Mouse (Mus musculus) brown adipose tissue, adult 24 weeks (tissue): Measurements from ENCODE around the gene St6galnac3. TPM values are rescaled to one million over a fixed set of nuclear protein-coding genes. Genes with fewer than 3 reads are reported as not detected.

Experiments
- H3K27ac ChIP-seq: fragments of 200-500 bp; replicated peaks from 2 replicates; pipeline ENCODE4 v1.5.1; 2012; ENCODE audit warnings: low read depth, mild to moderate bottlenecking, low read length
- H3K4me1 ChIP-seq: fragments of 200-500 bp; 2 replicates; pipeline ENCODE4 v1.6.1; 2012; ENCODE audit warnings: low read length, mixed read lengths; ENCODE audit not compliant: control insufficient read depth, insufficient read depth, insufficient read length
- H3K4me3 ChIP-seq: fragments of 200-500 bp; 2 replicates; pipeline ENCODE4 v1.5.1; 2012; ENCODE audit warnings: low read depth, mild to moderate bottlenecking, low read length, moderate library complexity; ENCODE audit not compliant: insufficient read depth
- polyA plus RNA-seq: library from polyadenylated mRNA; stranded (reverse); fragments of >200 nt; gene quantifications from 2 replicates; pipeline ENCODE4 v1.2.4, GENCODE M21; 2012; ENCODE audit not compliant: missing spikeins, insufficient read depth, insufficient read length

The St6galnac3 gene
- polyA plus RNA-seq, 1 experiment: 4.4 TPM

GRCm38 (mm10) chr3:153190742-153191141, 534.2 kb downstream of the St6galnac3 start:
- Histone ChIP-seq H3K27ac (no peak overlapping the region), H3K4me1 (no peaks in the 10 kb centered on the region), H3K4me3 (no peak overlapping the region)

- H3K4me3 ChIP-seq: no peak overlapping the region
- no peaks in the 10 kb centered on the region for H3K4me1 ChIP-seq
- no peak overlapping the region for H3K27ac ChIP-seq
Observed at GRCm38 (mm10) chr3:153189685-153190467, 535.1 kb downstream of the St6galnac3 start.

GRCm38 (mm10) chr3:153188224-153188623, 536.8 kb downstream of the St6galnac3 start:
- H3K4me3 ChIP-seq: no peak overlapping the region
- no peak overlapping the region for H3K27ac ChIP-seq
- H3K4me1 ChIP-seq: no peaks in the 10 kb centered on the region

GRCm38 (mm10) chr3:153185117-153185516, 539.9 kb downstream of the St6galnac3 start:
- no peaks in the 10 kb centered on the region for H3K4me1 ChIP-seq

GRCm38 (mm10) chr3:153181242-153181641, 543.7 kb downstream of the St6galnac3 start:
- H3K27ac ChIP-seq: no peak overlapping the region
- H3K4me1 ChIP-seq: no peaks in the 10 kb centered on the region
- H3K4me3 ChIP-seq: no peak overlapping the region

More at GRCm38 (mm10) chr3:153185117-153185516, 539.9 kb downstream of the St6galnac3 start:
- no peak overlapping the region for H3K4me3 ChIP-seq
- no peak overlapping the region for H3K27ac ChIP-seq

GRCm38 (mm10) chr3:153176749-153177148, 548.2 kb downstream of the St6galnac3 start:
- no peaks in the 10 kb centered on the region for H3K4me1 ChIP-seq
- no peak overlapping the region for H3K27ac ChIP-seq
- no peak overlapping the region for H3K4me3 ChIP-seq

GRCm38 (mm10) chr3:153176325-153176724, 548.6 kb downstream of the St6galnac3 start:
- Histone ChIP-seq H3K4me1 (no peaks in the 10 kb centered on the region), H3K4me3 (no peak overlapping the region), H3K27ac (no peak overlapping the region)

GRCm38 (mm10) chr3:153174336-153175033, 550.5 kb downstream of the St6galnac3 start:
- H3K4me1 ChIP-seq: no peaks in the 10 kb centered on the region
- no peak overlapping the region for H3K4me3 ChIP-seq
- no peak overlapping the region for H3K27ac ChIP-seq

GRCm38 (mm10) chr3:153173567-153173966, 551.4 kb downstream of the St6galnac3 start:
- Histone ChIP-seq H3K27ac (no peak overlapping the region), H3K4me3 (no peak overlapping the region)

GRCm38 (mm10) chr3:153170146-153170545, 554.8 kb downstream of the St6galnac3 start:
- H3K4me1 ChIP-seq: no peaks in the 10 kb centered on the region
- no peak overlapping the region for H3K4me3 ChIP-seq
- H3K27ac ChIP-seq: no peak overlapping the region

More at GRCm38 (mm10) chr3:153173567-153173966, 551.4 kb downstream of the St6galnac3 start:
- no peaks in the 10 kb centered on the region for H3K4me1 ChIP-seq

- Histone ChIP-seq H3K27ac (no peak overlapping the region), H3K4me3 (no peak overlapping the region), H3K4me1 (no peaks in the 10 kb centered on the region)
Observed at GRCm38 (mm10) chr3:153169744-153170143, 555.2 kb downstream of the St6galnac3 start.

GRCm38 (mm10) chr3:153161676-153162075, 563.3 kb downstream of the St6galnac3 start:
- Histone ChIP-seq H3K4me3 (no peak overlapping the region), H3K4me1 (no peaks in the 10 kb centered on the region), H3K27ac (no peak overlapping the region)

GRCm38 (mm10) chr3:153160683-153161082, 564.3 kb downstream of the St6galnac3 start:
- Histone ChIP-seq H3K4me3 (no peak overlapping the region), H3K27ac (no peak overlapping the region), H3K4me1 (no peaks in the 10 kb centered on the region)

GRCm38 (mm10) chr3:153148887-153149286, 576.1 kb downstream of the St6galnac3 start:
- Histone ChIP-seq H3K27ac (no peak overlapping the region), H3K4me1 (no peaks in the 10 kb centered on the region), H3K4me3 (no peak overlapping the region)
